Mouse (Mus musculus) heart, postnatal 25 days (tissue): ENCODE results near the gene Cisd3. TPM values are rescaled to one million over a fixed set of nuclear protein-coding genes. Genes with fewer than 3 reads are reported as not detected.
"Not testable (repeated sequence)": the region's sequence is repeated elsewhere in the genome, so short reads cannot be mapped to it uniquely, and the experiment has no call there.

Experiments
- DNase-seq: peaks from one replicate; pipeline ENCODE4 v3.0.0; 2022; ENCODE audit warnings: low spot score
- intact Hi-C: fragments of 180-260 bp; cut with DNase I; formaldehyde crosslinking; loops from one replicate; pipeline ENCODE4 v1.15.1; 2025
- microRNA-seq: library from miRNA; unstranded; fragments of <30 nt; microRNA quantifications from one replicate; pipeline ENCODE4 v1.2.0, GENCODE M21; 2022
- total RNA-seq, 2 experiments: library from RNA; stranded (reverse); gene quantifications; 2 replicates each; pipeline ENCODE4 v1.2.3; 2021

Cisd3 gene
- total RNA-seq, 2 experiments from 2014 or later: 145 to 155 TPM

DNA sequence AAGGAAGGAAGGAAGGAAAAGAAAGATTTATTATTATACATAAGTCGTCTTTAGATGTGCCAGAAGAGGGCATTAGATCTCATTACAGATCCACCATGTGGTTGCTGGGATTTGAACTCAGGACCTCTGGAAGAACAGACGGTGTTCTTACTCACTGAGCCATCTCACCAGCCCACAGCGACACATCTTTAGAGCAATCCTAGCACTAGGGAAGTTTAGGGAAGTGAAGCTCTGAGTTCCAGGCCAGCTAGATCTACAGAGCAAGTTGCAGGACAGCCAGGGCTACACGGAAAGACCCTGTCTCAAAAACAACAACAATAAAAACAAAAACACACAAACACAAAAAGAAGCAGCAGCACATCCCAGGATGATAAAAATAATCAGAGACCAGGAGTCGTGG lies 49.2 kb downstream of the Cisd3 start:
- DNase-seq, intact Hi-C loops: not testable (repeated sequence)

DNA sequence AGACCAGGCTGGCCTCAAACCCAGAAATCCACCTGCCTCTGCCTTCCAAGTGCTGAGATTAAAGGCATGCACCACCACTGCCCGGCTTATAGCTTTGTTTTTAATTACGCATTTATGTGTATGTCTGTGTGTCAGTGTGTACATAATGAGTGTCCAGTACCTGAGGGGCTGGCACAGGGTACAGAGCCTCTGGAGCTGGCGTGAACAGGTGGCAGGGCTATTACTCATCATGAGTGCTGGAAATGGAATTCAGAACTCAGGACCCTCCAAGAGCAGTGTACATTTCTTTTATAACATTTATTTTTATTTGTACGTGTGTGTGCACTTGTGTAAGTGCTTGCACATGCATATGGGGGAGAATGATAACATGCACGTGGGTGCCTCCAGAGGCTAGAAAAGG lies 51.0 kb downstream of the Cisd3 start:
- intact Hi-C loops: no loop called here
- DNase-seq: no peak

- DNase-seq: no peak
- intact Hi-C loops: no loop called here
These were observed 52.0 kb downstream of the Cisd3 start for GRCm38 (mm10) chr11:97737600-97737999.

Small RNA genes lying within 50 kb of the gene (microRNA-seq; reads per million reads assigned to microRNA genes)
- gene Gm24158: not detected
- gene Mir6927: not detected

Other genes with a start within 250 kb of the Cisd3 start
- gene 4933428G20Rik, start 185.5 kb upstream of the Cisd3 start, total RNA-seq: not detected
- under 1 TPM; 0.20 to 0.47 TPM for gene Srcin1, start 109.6 kb upstream of the Cisd3 start, total RNA-seq
- 1 to 10 TPM in 1 of 2 experiments, under 1 TPM in 1; 0.94 to 1.5 TPM for gene Epop, start 56.1 kb upstream of the Cisd3 start, total RNA-seq
- gene Mllt6, start 22.4 kb upstream of the Cisd3 start, total RNA-seq: 10 to 100 TPM; 59.8 to 63.3 TPM
- 1 to 10 TPM; 6.2 to 6.4 TPM for gene Pcgf2, start 14.7 kb downstream of the Cisd3 start, total RNA-seq
- gene Psmb3, start 17.6 kb downstream of the Cisd3 start, total RNA-seq: 100 to 1,000 TPM; 150 to 151 TPM
- gene Pip4k2b, start 58.9 kb downstream of the Cisd3 start, total RNA-seq: 10 to 100 TPM; 20.2 to 21.1 TPM
- 1 to 10 TPM; 7.0 to 7.2 TPM for gene Cwc25, start 80.7 kb downstream of the Cisd3 start, total RNA-seq
- not detected for gene 1700001P01Rik, start 90.1 kb downstream of the Cisd3 start, total RNA-seq
- 100 to 1,000 TPM; 454 to 515 TPM for gene Rpl23, start 96.6 kb downstream of the Cisd3 start, total RNA-seq
- 10 to 100 TPM; 41.3 to 46.2 TPM for gene Lasp1, start 113.2 kb downstream of the Cisd3 start, total RNA-seq
- under 1 TPM; 0.83 to 0.87 TPM for gene B230217C12Rik, start 155.0 kb downstream of the Cisd3 start, total RNA-seq
- gene Fbxo47, start 198.3 kb downstream of the Cisd3 start, total RNA-seq: under 1 TPM in 1 of 2 experiments, not detected in 1; 0.11 TPM